Mouse (Mus musculus) activated CD4-positive, CD25-positive, alpha-beta regulatory T cell, adult 4 months (primary cell): ENCODE measurements around the gene Srek1ip1. TPM values are rescaled to one million over a fixed set of nuclear protein-coding genes. Genes with fewer than 3 reads are reported as not detected.

Experiments
- ATAC-seq: one replicate; pipeline ENCODE4 v1.8.0; 2017
- polyA plus RNA-seq, 2 experiments: library from polyadenylated mRNA; unstranded; fragments of 100-300 nt; shearing (Covaris generic); gene quantifications; one replicate each; pipeline ENCODE4 v1.2.1; 2017

Srek1ip1 gene
- polyA plus RNA-seq, 2 experiments from 2014 or later: 14.8 to 17.9 TPM

GRCm38 (mm10) chr13:104843295-104844089, 51.2 kb downstream of the Srek1ip1 start:
- ATAC-seq: no peak

- no peak for ATAC-seq
These were observed 61.4 kb downstream of the Srek1ip1 start for GRCm38 (mm10) chr13:104853645-104854044.

- ATAC-seq: no peak
These were observed 71.1 kb downstream of the Srek1ip1 start, which contains the start of gene Shisal2b for GRCm38 (mm10) chr13:104863127-104863979. Gene Shisal2b, minus strand, starts transcription at chr13:104863893.

GRCm38 (mm10) chr13:104866726-104867125, 74.4 kb downstream of the Srek1ip1 start:
- ATAC-seq: no peak

GRCm38 (mm10) chr13:104869907-104870306, 77.6 kb downstream of the Srek1ip1 start:
- ATAC-seq: no peak

- no peak for ATAC-seq
These were observed 86.2 kb downstream of the Srek1ip1 start for GRCm38 (mm10) chr13:104878508-104878907.

GRCm38 (mm10) chr13:104883566-104884249, 91.4 kb downstream of the Srek1ip1 start:
- no peak for ATAC-seq

- ATAC-seq: no peak
These were observed 94.2 kb downstream of the Srek1ip1 start for GRCm38 (mm10) chr13:104886308-104887032.

Other genes with a start within 250 kb of the Srek1ip1 start
- gene Cwc27, start 24.7 kb downstream of the Srek1ip1 start, polyA plus RNA-seq: 10 to 100 TPM; 30.6 to 31.8 TPM
- gene Shisal2b, start 71.4 kb downstream of the Srek1ip1 start, polyA plus RNA-seq: under 1 TPM in 1 of 2 experiments, not detected in 1; 0.94 TPM